Mouse (Mus musculus) CH12.LX (cell line): ENCODE results near the gene Nutm1.

ENCODE experiments used
- CTCF ChIP-seq, 2 experiments: IDR thresholded peaks in 1 of 2; conservative IDR thresholded peaks in 1 of 2; 2 replicates each; pipeline ENCODE4 v1.5.1; 2011 to 2012; ENCODE audit warnings: low read depth in 2 of 2, low read length in 2 of 2, improper control_type of control experiment in 1 of 2, inconsistent platforms in 1 of 2, mild to moderate bottlenecking in 1 of 2, moderate library complexity in 1 of 2
- ETS1 ChIP-seq: conservative IDR thresholded peaks from 2 replicates; pipeline ENCODE4 v1.6.1; 2012; ENCODE audit warnings: low read depth, mild to moderate bottlenecking, inconsistent platforms, low read length, improper control_type of control experiment, moderate library complexity
- HCFC1 ChIP-seq: IDR thresholded peaks from 2 replicates; pipeline ENCODE4 v1.6.1; 2012; ENCODE audit warnings: low read depth, mild to moderate bottlenecking, inconsistent platforms, low read length, improper control_type of control experiment
- MAFK ChIP-seq: IDR thresholded peaks from 2 replicates; pipeline ENCODE4 v1.6.1; 2011; ENCODE audit warnings: low read length, improper control_type of control experiment; ENCODE audit not compliant: insufficient replicate concordance
- MAX ChIP-seq: IDR thresholded peaks from 2 replicates; pipeline ENCODE4 v1.6.1; 2011; ENCODE audit warnings: low read length, improper control_type of control experiment
- POLR2A ChIP-seq: IDR thresholded peaks from 2 replicates; pipeline ENCODE4 v1.6.1; 2011; ENCODE audit warnings: low read depth, mild to moderate bottlenecking, improper control_type of control experiment, low read length
- POLR2AphosphoS2 ChIP-seq: IDR thresholded peaks from 2 replicates; pipeline ENCODE4 v1.6.1; 2011; ENCODE audit warnings: low read depth, low read length, improper control_type of control experiment
- SIN3A ChIP-seq: IDR thresholded peaks from 2 replicates; pipeline ENCODE4 v1.6.1; 2012; ENCODE audit warnings: low read length, improper control_type of control experiment, inconsistent platforms
- TCF12 ChIP-seq: IDR thresholded peaks from 2 replicates; pipeline ENCODE4 v1.6.1; 2014; ENCODE audit warnings: low read depth, mild to moderate bottlenecking, inconsistent platforms, low read length, improper control_type of control experiment
- USF1 ChIP-seq: IDR thresholded peaks from 2 replicates; pipeline ENCODE4 v1.6.1; 2014; ENCODE audit warnings: low read depth, mild to moderate bottlenecking, inconsistent platforms, low read length, improper control_type of control experiment
- ZC3H11A ChIP-seq: IDR thresholded peaks from 2 replicates; pipeline ENCODE4 v1.6.1; 2012; ENCODE audit warnings: low read depth, mild to moderate bottlenecking, inconsistent platforms, low read length, improper control_type of control experiment
- ZNF384 ChIP-seq: IDR thresholded peaks from 2 replicates; pipeline ENCODE4 v1.6.1; 2012; ENCODE audit warnings: low read depth, low read length, improper control_type of control experiment, inconsistent platforms

DNA sequence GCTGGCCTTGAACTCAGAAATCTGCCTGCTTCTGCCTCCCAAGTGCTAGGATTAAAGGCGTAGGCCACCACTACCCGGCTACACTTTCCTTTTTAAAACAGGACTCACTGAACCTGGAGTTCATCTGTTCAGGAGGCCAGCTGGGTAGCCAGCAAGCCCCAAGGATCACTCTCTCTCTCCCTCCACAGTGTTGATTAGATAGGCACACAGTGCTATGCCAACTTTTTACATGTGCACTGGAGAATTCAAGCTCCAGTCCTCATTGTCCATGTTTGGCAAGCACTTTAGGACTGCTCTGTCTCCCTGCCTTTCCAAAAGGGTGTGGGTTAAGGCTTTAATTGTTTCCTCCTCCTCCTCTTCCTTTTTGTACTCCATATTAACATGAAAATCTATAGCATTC lies 10.9 kb upstream of the Nutm1 start:
- TF ChIP-seq CTCF (conservative IDR thresholded peaks at IDR 0.05 in 1 of 2, IDR thresholded peaks at IDR 0.05 in 1 of 2; ENCODE audit: low read depth in 2 of 2, low read length in 2 of 2): no peak
- no peak for TF ChIP-seq HCFC1
- TF ChIP-seq USF1: no peak
- TF ChIP-seq POLR2AphosphoS2: no peak
- no peak for TF ChIP-seq ZNF384
- no peak for TF ChIP-seq POLR2A
- TF ChIP-seq SIN3A: no peak
- TF ChIP-seq TCF12: no peak
- TF ChIP-seq ETS1: no peak
- no peak for TF ChIP-seq MAFK
- TF ChIP-seq ZC3H11A: no peak
- no peak for TF ChIP-seq MAX
